Mouse (Mus musculus) urinary bladder, postnatal 25 days (tissue): ENCODE measurements around the gene Brap.

ENCODE experiments used
- DNase-seq: peaks from one replicate; pipeline ENCODE4 v3.0.0; 2022; ENCODE audit warnings: low spot score

Brap gene

GRCm38 (mm10) chr5:121718462-121718861, 58.1 kb downstream of the Brap start:
- no peak for DNase-seq

- no peak for DNase-seq
Measured at GRCm38 (mm10) chr5:121720888-121721585, 60.7 kb downstream of the Brap start.

- DNase-seq: no peak
Measured at GRCm38 (mm10) chr5:121721841-121722240, 61.5 kb downstream of the Brap start.

- DNase-seq: no peak
Measured at GRCm38 (mm10) chr5:121724678-121725077, 64.3 kb downstream of the Brap start.

DNA sequence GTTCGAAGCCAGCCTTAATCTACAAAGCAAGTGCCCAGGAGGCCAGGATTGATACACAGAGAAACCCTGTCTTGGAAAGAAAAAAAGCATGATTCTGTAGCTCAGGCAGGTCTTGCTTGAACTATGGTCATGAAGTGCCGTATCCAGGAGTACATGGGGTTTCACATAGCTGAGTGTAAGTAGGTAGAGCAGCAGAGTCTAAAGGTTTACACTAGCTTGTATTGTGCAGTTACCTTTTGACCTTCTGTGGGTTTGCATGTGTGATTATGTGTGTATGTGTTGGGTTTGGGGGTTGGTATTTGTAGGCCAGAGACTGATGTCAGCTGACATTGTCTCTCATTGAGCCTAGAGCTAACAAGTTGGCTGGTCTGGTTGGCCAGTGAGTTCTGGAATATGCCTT, 69.7 kb downstream of the Brap start:
- DNase-seq: no peak

DNA sequence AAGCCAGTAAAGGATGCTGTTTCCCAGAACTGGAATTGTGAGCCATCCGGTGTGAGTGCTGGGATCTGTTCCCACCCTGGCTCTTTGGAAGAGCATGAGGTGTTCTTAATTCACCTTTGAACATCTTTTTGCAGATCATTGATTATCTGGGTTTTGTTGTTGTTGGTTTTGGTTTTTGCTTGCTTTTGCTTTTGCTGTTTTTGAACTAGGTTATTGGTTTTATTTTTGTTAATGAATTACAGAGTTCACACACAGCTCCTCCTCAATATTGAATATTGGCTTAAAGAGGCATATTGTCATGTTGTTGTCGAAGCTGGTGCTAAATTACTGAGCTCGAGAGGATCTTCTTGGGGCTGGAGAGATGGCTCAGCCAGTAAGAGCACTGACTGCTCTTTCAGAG, 76.3 kb downstream of the Brap start:
- no peak for DNase-seq
